Mouse (Mus musculus) cerebellum, postnatal 36 days (tissue): ENCODE results near the gene Net1.
"Not testable (repeated sequence)": the region's sequence is repeated elsewhere in the genome, so short reads cannot be mapped to it uniquely, and the experiment has no call there.

Source experiments
- DNase-seq, 2 experiments: peaks; one replicate each; pipeline ENCODE4 v3.0.0; 2021 to 2022; ENCODE audit warnings: mixed read lengths in 2 of 2

Net1 gene

GRCm38 (mm10) chr13:3917571-3918311, at the start of gene Net1, which contains the start of gene Tubal3:
Net1 (minus strand) TSS chr13:3918220.
Tubal3 (plus strand) TSS chr13:3918274.
- peak; percentile 83 to 86 for DNase-seq

- DNase-seq, result no peak
These were observed 33.3 kb upstream of the Net1 start for GRCm38 (mm10) chr13:3951198-3951914.

- no peak for DNase-seq
These were observed 31.5 kb upstream of the Net1 start for GRCm38 (mm10) chr13:3949477-3949876.

- DNase-seq, result no peak
These were observed 29.2 kb upstream of the Net1 start for GRCm38 (mm10) chr13:3947267-3947666.

GRCm38 (mm10) chr13:3945249-3945648, 27.2 kb upstream of the Net1 start, which contains the start of gene Ucn3:
Ucn3 (minus strand) TSS chr13:3945349.
- DNase-seq, result no peak

GRCm38 (mm10) chr13:3944699-3945098, 26.7 kb upstream of the Net1 start:
- no peak for DNase-seq

- DNase-seq, result no peak
These were observed 8.0 kb upstream of the Net1 start for GRCm38 (mm10) chr13:3926046-3926445.

GRCm38 (mm10) chr13:3925632-3926031, 7.6 kb upstream of the Net1 start:
- DNase-seq, result no peak

GRCm38 (mm10) chr13:3924483-3924882, 6.5 kb upstream of the Net1 start:
- DNase-seq, result no peak

- no peak for DNase-seq
These were observed 4.5 kb downstream of the Net1 start for GRCm38 (mm10) chr13:3913504-3913903.

- DNase-seq, result no peak
These were observed 7.7 kb downstream of the Net1 start for GRCm38 (mm10) chr13:3910356-3910755.

GRCm38 (mm10) chr13:3908262-3908661, 9.8 kb downstream of the Net1 start:
- DNase-seq, result no peak

- DNase-seq, result no peak
These were observed 10.8 kb downstream of the Net1 start for GRCm38 (mm10) chr13:3907151-3907696.

- no peak for DNase-seq
These were observed 18.7 kb downstream of the Net1 start for GRCm38 (mm10) chr13:3899301-3899700.

- DNase-seq, result not testable (repeated sequence)
These were observed 19.8 kb downstream of the Net1 start for GRCm38 (mm10) chr13:3898202-3898601.

GRCm38 (mm10) chr13:3896913-3897312, 21.1 kb downstream of the Net1 start:
- DNase-seq, result peak; percentile 71 to 84

- no peak for DNase-seq
These were observed 22.0 kb downstream of the Net1 start for GRCm38 (mm10) chr13:3896032-3896431.

- no peak for DNase-seq
These were observed 22.5 kb downstream of the Net1 start for GRCm38 (mm10) chr13:3895397-3895980.

GRCm38 (mm10) chr13:3894549-3894948, 23.5 kb downstream of the Net1 start:
- DNase-seq, result no peak

- DNase-seq, result peak; percentile 85 to 89
These were observed 24.8 kb downstream of the Net1 start for GRCm38 (mm10) chr13:3893126-3893734.

GRCm38 (mm10) chr13:3892601-3893000, 25.4 kb downstream of the Net1 start:
- DNase-seq, result no peak

GRCm38 (mm10) chr13:3891479-3892087, 26.4 kb downstream of the Net1 start:
- DNase-seq, result no peak
